Mouse (Mus musculus) left cerebral cortex, postnatal 14 days (tissue): ENCODE results near the gene Pdzd3. TPM values are rescaled to one million over a fixed set of nuclear protein-coding genes. Genes with fewer than 3 reads are reported as not detected.

ENCODE experiments used
- DNase-seq, 2 experiments: peaks; one replicate each; pipeline ENCODE4 v3.0.0; 2021 to 2022; ENCODE audit warnings: low spot score in 2 of 2, mixed read lengths in 1 of 2
- intact Hi-C: fragments of 180-260 bp; cut with DNase I; formaldehyde crosslinking; loops from one replicate; pipeline ENCODE4 v1.15.1; 2025
- total RNA-seq, 2 experiments: library from RNA; stranded (reverse); gene quantifications; 2 replicates each; pipeline ENCODE4 v1.2.3; 2021

Gene Pdzd3
- total RNA-seq, 2 experiments from 2014 or later, result 0.53 to 0.82 TPM

DNA sequence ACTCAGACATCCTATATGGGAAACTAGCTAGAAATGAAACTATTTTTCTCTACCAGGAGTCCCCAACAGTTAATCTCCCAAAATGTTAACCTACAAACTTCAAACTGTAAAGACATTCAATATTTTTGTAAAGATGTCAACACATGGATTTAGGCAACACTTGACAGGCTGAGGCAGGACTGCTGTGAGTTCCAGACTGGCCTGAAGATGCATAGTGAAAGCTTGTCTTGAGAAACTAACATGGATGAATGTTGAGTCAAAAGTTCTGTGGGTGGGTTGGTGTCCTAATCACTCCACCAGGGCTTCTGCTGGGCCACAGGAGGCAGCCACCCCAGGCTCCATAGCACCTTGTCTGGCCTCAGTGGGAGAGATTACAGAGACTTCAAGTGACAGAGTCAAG lies 19.7 kb downstream of the Pdzd3 start:
- no peak for DNase-seq
- intact Hi-C loops, result loop anchor here (10.0 kb wide), 3 partner anchors 47 to 247 kb away; no protein-coding TSS in a partner anchor

DNA sequence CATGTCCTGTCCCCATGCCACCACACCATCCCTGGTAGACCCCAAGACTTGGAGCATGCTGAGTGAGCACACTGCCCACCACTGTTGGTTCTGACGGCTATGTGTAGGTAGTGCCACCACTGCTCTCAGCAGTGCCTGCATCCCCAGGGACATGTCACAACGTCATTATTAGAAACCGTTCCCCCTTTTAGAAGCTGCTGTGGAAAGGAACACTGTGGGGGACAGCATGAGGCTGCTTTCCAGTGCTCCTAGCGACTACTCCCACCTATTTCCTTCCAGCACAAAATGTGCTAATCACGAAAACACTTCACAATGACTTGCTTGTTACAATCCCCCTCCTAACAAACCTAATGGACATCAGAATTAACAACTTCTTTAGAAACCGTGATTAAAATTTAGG lies 25.3 kb downstream of the Pdzd3 start:
- DNase-seq, result peak; percentile 19 to 51
- intact Hi-C loops, result no loop called here

DNA sequence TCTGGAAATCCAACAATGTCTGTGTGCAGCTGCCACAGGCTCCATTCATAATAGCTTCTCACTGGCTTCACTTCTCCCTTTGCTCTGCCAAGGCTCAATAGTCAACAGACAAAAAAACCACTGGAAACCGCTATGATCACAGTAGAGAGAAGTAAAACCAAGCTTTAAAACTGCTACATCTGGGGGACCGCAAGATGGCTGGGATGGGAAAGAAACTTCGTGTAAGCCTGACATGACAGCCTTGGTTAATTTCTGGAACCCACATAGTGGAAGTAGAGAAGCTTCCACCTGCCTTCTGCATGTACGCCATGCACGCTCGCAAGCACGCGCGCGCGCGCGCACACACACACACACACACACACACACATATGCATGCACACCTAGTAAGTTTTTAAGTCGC lies 37.7 kb downstream of the Pdzd3 start:
- intact Hi-C loops, result no loop called here
- no peak for DNase-seq

DNA sequence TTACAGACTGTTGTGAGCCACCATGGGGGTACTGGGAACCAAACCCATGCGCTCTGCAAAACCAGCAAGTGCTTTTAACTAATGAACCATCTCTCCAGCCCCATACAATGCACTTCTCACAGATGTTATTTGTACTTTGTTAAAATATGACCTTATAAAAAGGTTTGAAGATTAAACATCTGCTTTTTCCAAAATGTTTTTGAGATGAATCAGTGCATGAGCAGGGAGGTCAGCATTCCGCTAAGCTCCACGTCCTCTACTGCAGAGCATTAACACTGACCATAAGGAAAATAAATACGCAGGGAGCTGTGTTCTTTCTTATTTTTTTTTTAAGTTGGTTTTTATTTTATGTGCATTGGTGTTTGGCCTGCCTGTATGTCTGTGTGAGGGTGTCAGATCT lies 38.9 kb downstream of the Pdzd3 start:
- DNase-seq, result no peak
- intact Hi-C loops, result no loop called here

DNA sequence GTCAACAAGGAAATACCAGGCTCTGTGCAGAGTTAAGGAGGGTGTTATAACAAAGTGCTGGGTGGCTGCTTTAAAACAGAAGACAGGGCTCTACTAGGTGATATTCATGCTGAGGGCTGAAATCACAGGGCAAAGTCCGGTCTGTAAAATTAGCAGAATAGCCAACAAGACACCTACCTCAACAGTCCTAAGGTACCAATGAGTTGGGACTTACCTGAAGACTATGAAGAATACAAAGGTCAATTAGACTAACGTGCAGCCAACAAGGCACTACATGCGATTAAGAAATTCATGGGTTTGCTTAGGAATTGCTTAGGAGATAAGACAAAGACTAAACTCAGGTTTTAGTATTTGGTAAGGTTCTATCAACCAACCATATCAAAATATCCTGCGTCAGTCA lies 41.9 kb downstream of the Pdzd3 start:
- DNase-seq, result no peak
- intact Hi-C loops, result no loop called here

DNA sequence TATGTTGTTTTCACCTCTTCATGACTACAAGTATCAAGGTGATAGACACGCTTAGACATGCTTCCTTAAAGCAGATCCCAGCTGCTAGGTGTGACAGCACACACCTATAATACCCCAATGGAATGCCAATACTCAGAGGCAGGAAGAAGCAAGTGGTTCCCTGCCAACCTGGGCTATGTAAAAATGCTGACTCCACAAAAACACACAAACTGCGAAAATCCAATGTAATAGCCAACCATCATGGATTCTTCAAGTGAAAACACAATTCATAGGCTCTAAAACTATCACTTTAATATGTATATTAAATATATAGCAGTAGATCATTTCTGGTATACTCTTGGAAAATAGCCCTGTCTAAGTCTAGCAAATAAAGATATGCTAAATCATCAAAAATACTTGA lies 43.4 kb downstream of the Pdzd3 start:
- no peak for DNase-seq
- intact Hi-C loops, result no loop called here

DNA sequence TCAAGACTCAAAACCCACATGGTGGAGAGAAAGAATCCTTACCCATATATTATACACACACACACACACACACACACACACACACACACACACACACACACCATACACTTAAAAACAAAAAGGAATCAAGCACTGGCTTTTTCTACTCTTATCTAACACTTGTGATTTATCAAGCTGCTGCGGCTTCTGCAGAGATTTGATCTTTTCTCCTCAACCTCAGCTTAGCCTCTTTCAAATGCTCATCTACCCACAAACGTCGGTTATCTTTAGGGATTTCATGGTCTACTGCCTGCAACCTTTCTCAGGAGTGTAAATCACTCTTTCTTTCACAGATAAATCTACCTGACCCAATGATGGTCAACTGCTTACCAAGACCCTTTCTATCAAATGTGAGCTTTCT lies 50.8 kb downstream of the Pdzd3 start:
- intact Hi-C loops, result no loop called here

DNA sequence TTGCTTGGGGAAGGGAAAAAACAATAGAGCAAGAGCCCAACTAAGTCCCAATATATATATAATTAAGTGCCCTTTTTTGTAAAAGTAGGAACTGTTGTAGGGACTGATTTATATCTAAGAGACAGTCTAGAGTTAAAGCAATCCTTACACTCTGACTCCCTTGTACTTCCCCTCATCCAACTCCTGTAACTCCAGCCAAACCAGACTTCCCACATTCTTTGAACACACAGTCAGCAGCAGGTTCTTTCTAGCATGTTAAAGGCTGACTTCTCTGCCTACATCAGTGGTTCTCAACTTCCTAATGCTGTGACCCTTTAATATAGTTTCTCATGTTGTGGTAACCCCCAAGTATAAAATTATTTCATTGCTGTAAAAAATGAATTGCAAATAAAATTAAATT lies 51.7 kb downstream of the Pdzd3 start:
- intact Hi-C loops, result no loop called here
- DNase-seq, result no peak

More for the DNA sequence above, 50.8 kb downstream of the Pdzd3 start:
- no peak for DNase-seq

DNA sequence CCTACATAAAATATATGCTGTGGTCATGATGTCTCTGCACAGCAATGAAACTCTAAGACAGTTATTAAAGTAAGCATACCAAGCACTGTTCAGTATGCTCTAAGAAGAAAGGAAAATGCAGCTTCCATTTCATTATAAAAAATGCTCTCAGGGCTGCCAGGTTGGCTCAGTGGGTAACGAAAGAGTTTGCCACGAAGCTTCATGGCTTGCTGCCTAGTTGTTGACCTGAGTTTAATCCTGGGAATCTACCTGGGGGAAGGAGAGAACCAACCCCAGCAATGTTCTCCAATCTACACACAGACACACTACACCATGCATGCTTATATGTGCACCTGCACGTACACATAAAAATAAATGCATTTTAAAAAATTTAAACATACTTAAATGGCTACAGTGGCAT lies 52.1 kb downstream of the Pdzd3 start:
- intact Hi-C loops, result no loop called here
- no peak for DNase-seq

Other genes with a start within 250 kb of the Pdzd3 start
- 100 to 1,000 TPM; 854 to 877 TPM for gene Thy1, start 208.1 kb downstream of the Pdzd3 start, total RNA-seq
- 10 to 100 TPM; 71.9 to 87.1 TPM for gene Usp2, start 184.4 kb downstream of the Pdzd3 start, total RNA-seq
- under 1 TPM; 0.46 to 0.82 TPM for gene Mfrp, start 149.7 kb downstream of the Pdzd3 start, total RNA-seq
- gene C1qtnf5, start 144.2 kb downstream of the Pdzd3 start, total RNA-seq, result 10 to 100 TPM; 17.1 to 19.6 TPM
- under 1 TPM; 0.25 to 0.37 TPM for gene Gm49380, start 138.0 kb downstream of the Pdzd3 start, total RNA-seq
- gene Rnf26, start 138.0 kb downstream of the Pdzd3 start, total RNA-seq, result 10 to 100 TPM; 28.1 to 31.9 TPM
- gene Mcam, start 117.0 kb downstream of the Pdzd3 start, total RNA-seq, result 10 to 100 TPM; 20.3 to 22.0 TPM
- 10 to 100 TPM; 44.9 to 48.9 TPM for gene Cbl, start 17.4 kb downstream of the Pdzd3 start, total RNA-seq
- gene Ccdc153, start 10.8 kb downstream of the Pdzd3 start, total RNA-seq, result 1 to 10 TPM; 1.2 to 1.4 TPM
- gene Nlrx1, start 17.1 kb upstream of the Pdzd3 start, total RNA-seq, result 10 to 100 TPM; 11.4 to 11.6 TPM
- 10 to 100 TPM; 62.2 to 67.9 TPM for gene Abcg4, start 37.1 kb upstream of the Pdzd3 start, total RNA-seq
- gene Hinfp, start 54.2 kb upstream of the Pdzd3 start, total RNA-seq, result 10 to 100 TPM; 22.6 to 27.7 TPM
- gene C2cd2l, start 68.8 kb upstream of the Pdzd3 start, total RNA-seq, result 100 to 1,000 TPM; 177 to 213 TPM
- gene Dpagt1, start 74.5 kb upstream of the Pdzd3 start, total RNA-seq, result 10 to 100 TPM; 14.8 to 14.9 TPM
- gene H2afx, start 83.2 kb upstream of the Pdzd3 start, total RNA-seq, result 10 to 100 TPM; 59.8 to 66.2 TPM
- gene Hmbs, start 92.8 kb upstream of the Pdzd3 start, total RNA-seq, result 10 to 100 TPM; 18.3 to 20.2 TPM
- 10 to 100 TPM; 44.2 to 44.6 TPM for gene Vps11, start 110.2 kb upstream of the Pdzd3 start, total RNA-seq
- gene Hyou1, start 128.0 kb upstream of the Pdzd3 start, total RNA-seq, result 100 to 1,000 TPM; 100 to 101 TPM
- gene Slc37a4, start 145.4 kb upstream of the Pdzd3 start, total RNA-seq, result 10 to 100 TPM; 35.8 to 45.1 TPM
- gene Rps25, start 155.7 kb upstream of the Pdzd3 start, total RNA-seq, result 100 to 1,000 TPM; 572 to 612 TPM
- gene Trappc4, start 156.1 kb upstream of the Pdzd3 start, total RNA-seq, result 10 to 100 TPM; 68.5 to 74.8 TPM
- gene Ccdc84, start 167.1 kb upstream of the Pdzd3 start, total RNA-seq, result 10 to 100 TPM; 16.2 to 21.2 TPM
- gene Foxr1, start 189.7 kb upstream of the Pdzd3 start, total RNA-seq, result not detected
- gene Upk2, start 203.5 kb upstream of the Pdzd3 start, total RNA-seq, result not detected
- gene Bcl9l, start 231.4 kb upstream of the Pdzd3 start, total RNA-seq, result 10 to 100 TPM; 76.2 to 84.8 TPM